Mouse (Mus musculus) liver, adult (tissue): Measurements from ENCODE around the gene Hbb-y.

ENCODE experiments used
- GATA4 ChIP-seq: IDR thresholded peaks from 2 replicates; pipeline ENCODE4 v1.6.1; 2014; ENCODE audit warnings: mild to moderate bottlenecking, low read length; ENCODE audit not compliant: insufficient replicate concordance

Gene Hbb-y

DNA sequence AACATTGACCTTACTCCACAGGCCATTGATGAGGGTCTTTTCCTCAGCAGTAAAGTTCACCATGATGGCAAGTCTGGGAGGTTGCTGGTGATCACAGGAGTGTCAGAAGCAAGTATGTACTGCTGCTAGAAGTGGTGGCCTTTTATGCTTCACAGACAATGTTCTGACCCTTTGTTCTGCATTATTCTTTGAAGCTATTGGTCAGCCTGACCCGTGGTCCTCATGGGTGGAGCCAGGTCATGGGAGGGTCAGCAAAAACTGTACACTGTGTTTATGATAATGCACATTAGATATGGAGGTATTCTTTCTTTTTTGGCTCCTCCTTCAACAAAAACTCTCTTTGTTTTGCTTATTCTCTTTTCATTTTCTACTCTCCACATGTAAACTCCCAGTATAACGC lies at the start of gene Hbb-y:
Gene Hbb-y, minus strand, starts transcription at position 127 of the 400 bp plus-strand sequence.
- no peak for TF ChIP-seq GATA4

DNA sequence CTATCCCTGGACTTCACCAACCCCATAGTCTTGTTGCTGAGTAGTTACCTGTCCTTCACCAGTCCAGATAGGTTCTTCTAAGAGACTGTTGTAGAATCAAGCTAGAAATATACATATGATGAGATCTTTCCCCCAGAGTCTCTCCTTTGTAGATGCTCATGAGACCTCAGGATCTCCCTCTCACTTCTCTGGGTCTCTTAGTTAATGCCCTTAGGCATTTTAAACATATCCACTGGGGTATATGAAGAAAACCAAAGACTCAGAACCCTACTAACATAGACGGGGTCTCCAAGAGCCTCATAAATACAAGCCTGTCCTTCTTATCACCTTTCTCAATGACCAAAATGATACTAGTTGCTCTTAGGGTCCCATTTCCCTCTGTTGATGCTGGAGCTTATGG lies 41.4 kb upstream of the Hbb-y start, which contains the start of gene Olfr64:
Gene Olfr64, minus strand, starts transcription at position 101 of the 400 bp plus-strand sequence.
- no peak for TF ChIP-seq GATA4

DNA sequence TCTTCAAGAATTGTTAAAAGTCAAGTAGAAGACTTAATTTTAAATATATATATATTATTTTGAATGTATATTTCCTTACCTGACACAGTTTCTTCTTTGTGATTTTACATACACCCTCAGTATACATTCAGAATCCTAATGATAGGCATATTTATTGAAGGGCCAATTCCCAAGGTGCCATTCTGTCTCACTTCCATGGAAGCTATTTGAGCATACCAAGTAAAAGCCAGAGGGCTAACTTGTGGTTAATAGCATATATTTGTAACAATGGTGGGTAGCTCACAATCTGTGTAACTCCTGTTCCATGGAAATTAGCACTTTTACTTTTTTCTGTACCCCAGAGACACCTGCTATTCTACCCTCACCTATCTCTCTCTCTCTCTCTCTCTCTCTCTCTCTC lies 33.1 kb upstream of the Hbb-y start, which contains the start of gene Olfr66:
Gene Olfr66, minus strand, starts transcription at position 101 of the 400 bp plus-strand sequence.
- TF ChIP-seq GATA4 = no peak

DNA sequence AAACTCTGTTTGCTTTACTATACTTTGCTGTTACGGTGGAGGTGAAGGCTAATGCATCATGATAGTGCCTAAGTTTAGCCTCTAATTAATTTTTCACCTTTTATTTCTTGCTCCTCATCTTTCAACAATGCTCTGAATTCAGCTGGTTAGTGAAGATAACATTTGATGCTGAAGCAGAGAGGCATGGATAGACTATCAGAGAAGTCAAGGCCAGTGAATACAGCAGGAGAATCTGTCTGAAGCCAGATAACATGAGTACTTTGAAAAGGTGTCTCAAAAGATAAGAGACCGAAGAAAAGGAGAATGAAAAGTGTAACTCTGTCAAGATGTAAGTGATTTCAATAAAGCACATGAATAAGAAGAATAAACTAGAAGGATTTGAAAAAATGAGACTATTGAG lies 24.1 kb upstream of the Hbb-y start:
- no peak for TF ChIP-seq GATA4

DNA sequence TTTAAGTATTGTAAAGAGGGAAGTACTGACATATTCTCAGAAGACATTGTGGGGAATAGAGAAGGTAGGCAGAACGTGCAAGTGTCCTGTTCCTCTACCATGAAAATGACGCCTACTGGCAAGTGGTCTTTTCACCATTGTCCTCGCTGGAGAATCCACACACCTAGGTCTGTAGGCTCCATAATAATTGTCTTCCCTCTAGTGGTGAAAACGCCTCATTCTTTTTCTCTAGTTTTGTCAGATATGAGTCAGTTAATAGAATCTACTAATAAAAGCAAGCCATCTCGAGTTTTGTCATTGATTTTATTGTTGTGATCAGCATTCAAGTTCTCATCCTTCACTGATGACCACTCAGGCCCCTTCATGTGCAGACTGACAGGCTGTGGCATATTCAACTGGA lies 21.4 kb upstream of the Hbb-y start:
- TF ChIP-seq GATA4 = no peak

DNA sequence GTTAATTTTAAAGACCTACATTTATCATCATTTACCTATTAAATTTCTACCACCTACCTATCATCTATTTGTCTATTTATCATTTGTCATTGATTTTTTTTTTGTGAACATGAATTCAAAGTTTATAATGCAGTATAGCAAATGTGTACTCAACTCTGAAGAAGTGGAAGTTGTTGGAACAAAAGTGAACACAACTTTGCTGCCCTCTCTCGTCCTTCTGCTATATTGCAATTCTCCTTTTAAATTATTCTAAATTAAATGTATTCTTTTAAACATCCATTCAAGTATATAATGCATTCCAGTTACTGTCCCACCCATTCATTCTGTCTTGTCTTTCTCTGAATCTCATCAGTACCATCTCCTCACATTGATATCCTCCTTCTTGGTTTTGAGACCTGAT lies 20.0 kb upstream of the Hbb-y start:
- TF ChIP-seq GATA4 = no peak

DNA sequence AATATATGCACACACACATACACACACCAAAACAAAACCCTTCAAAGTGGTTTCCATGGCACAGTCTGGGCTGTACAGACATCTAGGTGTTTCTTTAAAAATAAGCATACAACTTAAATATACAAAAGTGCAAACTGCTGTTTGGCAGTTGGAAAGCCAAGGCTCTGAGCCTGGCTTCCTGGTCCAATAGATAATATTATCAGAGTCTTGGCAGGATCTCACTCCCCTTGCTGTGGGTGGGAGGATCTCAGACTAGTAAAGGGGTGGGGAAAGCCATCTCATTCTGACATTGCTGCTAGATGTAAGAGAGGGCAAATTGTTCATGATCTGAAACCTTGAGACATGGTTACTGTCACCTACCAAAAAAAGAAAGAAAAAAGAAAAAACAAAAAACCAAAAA lies 17.7 kb upstream of the Hbb-y start:
- TF ChIP-seq GATA4 = no peak

DNA sequence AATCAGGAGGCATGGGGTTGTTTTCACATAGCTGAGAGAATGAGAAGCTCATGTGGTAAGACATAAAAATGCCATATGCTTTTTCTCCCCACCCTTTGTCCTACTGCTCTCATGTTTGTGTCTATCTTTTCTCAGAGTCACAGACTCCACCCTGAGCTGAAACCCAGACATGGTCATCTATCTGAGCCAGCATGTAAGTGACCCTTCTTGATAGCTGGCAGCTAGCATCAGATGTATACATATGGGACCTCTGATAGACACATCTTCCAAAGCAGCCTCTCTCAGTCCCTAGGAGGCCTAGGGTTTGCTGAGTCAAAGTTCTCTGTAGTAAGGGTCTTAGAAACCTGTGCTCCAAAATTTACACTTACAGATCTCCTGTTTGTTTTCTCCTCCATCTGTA lies 12.7 kb upstream of the Hbb-y start:
- no peak for TF ChIP-seq GATA4

DNA sequence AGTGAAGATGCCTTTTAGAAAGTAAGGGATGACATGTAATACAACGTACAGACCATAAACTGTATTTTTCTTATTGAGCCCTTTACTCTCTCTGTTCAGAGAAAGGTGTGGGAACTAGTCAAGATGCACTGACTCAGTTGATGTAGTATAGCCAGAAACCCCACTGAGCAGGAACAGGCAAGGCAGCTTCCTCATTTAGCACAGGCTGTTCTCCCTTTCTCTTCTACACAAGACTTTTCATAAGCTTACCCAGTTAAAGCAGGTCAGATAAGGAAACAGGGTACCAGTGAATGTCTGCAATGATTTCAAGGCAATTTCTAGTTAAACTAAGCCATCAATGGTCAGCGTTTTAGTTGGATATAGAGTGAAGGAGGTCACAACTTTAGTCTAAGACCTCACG lies 8.5 kb upstream of the Hbb-y start:
- no peak for TF ChIP-seq GATA4

DNA sequence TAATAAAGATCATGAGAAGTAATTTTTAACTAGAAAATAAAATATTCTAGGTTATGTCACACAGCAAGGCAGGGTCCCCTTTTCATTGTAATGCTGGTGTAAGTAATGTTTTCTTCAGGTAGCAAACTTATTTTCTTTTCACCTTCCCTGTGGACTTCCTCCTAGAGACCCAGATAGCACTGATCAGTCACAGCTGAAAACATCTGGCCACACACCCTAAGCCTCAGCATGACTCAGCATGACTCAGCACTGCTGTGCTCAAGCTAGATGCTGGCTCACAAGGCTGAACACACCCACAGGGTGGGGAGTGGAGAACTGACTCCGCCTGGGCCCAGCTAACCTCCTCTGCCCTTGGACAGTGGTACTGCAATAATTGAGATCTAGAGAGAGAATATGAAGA lies 7.8 kb upstream of the Hbb-y start:
- TF ChIP-seq GATA4 = no peak

DNA sequence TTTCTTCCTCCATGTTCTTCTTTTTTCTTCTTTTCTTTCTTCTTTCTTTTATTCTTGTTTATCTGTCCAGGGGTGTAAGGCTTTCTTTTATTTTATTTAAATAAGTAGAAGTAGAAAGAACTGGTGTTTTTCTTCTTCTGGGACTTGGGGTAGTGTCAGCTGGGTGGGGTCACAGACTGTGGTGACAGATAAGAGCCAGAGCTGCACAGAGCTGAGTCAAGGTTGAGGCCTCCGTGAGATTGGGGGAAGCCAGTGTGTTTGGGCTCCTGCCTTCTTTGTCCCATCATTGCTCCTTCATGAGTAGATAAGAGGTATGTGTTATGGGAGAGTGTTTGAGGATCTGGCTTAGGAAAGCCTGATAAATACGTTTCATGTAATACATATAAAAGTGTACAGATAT lies 6.1 kb upstream of the Hbb-y start:
- no peak for TF ChIP-seq GATA4

DNA sequence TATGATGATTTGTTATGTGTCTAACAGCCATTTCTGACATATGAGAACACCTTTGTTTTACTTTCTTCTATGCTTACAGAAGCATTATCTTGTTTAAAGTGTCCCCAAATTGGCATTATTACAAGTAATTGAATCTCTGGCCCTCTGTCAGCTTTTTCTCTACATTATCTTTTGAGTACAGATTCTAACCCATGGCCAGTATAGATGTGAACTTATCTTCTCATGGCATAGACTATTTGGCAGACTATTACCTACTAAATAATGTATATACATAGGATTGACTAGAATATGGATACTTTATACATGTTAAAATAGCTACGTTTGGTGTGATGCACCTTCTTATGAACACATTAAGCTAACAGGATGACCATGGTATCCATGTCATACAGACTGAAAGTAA lies 1.7 kb upstream of the Hbb-y start:
- no peak for TF ChIP-seq GATA4

DNA sequence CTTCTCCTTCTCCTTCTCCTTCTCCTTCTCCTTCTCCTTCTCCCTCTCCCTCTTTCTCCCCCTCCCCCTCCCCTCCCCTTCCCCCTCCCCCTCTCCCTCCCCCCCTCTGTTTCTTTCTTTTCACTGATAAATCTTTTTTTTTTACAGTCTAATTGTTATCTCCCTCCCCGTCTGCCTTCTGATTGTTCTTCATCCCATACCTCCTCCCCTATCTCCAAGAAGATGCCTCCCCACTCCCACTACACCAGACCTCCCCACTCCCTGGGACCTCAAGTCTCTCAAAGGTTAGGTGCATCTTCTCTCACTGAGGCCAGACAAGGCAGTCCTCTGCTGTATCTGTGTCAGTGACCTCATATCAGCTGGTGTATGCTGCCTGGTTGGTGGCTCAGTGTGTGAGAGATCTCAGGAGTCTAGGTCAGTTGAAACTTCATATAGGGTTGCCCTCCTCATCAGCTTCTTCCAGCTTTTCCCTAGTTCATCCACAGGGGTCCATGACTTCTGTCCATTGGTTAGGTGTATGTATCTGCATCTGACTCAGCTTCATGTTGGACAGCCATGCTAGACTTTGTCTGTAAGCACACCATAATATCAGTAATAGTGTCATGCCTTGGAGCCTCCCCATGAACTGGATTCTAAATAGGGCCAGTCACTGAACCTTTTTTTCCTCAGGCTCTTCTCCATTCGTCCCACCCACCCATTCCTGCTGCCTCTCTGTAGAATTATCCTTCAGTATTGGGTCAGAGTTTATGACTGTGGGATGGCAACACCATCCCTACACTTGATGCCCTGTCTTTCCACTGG lies 8.3 kb downstream of the Hbb-y start:
- no peak for TF ChIP-seq GATA4

DNA sequence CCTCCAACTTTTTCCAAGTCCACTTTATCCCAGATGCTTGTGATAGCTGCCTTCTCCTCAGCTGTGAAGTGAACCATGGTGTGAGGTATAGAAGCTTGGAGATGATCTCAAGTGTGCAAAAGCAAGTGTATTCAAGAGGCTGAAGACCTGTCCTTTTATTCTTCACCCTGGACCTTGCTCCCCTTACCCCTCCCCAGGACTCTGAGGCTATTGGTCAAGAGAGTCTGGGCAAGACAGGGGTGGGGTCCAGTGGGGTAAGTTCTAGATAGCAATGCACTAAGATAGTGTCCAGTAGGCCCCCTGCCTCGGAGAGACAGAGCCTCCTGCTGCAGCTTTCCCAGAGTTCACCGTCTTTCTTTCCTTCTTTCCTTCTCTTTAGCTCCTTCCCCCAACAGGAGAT lies 10.0 kb downstream of the Hbb-y start, which contains the start of gene Hbb-bh1:
Gene Hbb-bh1, minus strand, starts transcription at position 131 of the 400 bp plus-strand sequence.
- TF ChIP-seq GATA4 = no peak

DNA sequence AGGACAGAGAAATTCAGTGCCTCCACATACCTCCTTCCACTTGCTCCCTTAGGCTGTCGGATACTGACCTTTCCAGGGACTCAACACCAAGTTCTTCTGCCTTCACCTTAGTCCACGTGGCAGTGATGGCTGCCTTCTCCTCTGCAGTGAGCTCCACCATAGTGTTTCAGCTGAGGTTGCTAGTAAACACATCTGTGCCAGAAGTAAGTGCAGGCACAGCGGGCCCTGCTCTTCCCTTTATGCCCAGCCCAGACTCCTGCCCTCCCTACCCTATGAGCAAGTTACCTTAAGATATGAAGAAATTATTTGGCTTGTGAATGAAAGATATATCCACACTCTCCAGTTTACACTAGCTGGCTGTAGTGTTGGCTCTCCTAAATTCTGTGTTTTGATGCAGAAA lies 12.7 kb downstream of the Hbb-y start, which contains the start of gene Hbb-bh2:
Gene Hbb-bh2, minus strand, starts transcription at position 253 of the 400 bp plus-strand sequence.
- no peak for TF ChIP-seq GATA4

DNA sequence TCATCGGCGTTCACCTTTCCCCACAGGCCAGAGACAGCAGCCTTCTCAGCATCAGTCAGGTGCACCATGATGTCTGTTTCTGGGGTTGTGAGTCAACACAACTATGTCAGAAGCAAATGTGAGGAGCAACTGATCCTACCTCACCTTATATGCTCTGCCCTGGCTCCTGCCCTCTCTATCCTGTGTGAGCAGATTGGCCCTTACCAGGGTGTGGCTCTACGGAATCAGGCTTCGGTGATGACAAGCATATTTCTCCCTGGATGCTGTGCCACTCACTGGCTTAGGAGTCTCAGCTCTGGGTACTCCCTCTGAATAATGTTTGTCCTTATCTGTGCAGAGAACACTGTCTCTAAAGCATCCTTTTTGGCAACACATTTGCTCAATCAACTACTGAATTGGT lies 25.2 kb downstream of the Hbb-y start, which contains the start of gene Hbb-bs:
Gene Hbb-bs, minus strand, starts transcription at position 289 of the 400 bp plus-strand sequence.
- no peak for TF ChIP-seq GATA4
